Mouse (Mus musculus): ENCODE measurements around the gene 4930455H04Rik.

4930455H04Rik gene

DNA sequence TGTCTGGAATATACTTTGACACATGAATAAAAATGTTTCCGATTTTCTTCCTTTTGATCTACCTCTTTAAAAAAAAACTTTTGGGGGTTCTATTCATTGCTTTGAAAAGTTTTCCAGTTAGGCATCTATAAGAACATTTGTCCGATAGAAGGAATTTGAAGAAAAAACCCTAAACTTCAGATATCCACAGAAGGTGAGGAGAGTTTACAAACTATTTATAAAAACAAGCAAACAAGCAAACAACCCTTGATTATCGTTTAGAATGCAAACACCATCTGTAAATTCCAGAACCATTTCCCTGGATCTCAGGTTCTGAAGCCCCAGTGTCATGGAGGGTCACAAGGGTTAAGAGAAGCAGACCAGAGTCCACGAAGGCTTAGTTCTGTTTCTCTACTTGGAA, at the start of gene 4930455H04Rik:
TSS of gene 4930455H04Rik (plus strand) at position 301 of the 400 bp plus-strand sequence.
- DNase-seq: no peak

GRCm38 (mm10) chr3:116921535-116921934, 46.5 kb upstream of the 4930455H04Rik start:
- no peak for DNase-seq

DNA sequence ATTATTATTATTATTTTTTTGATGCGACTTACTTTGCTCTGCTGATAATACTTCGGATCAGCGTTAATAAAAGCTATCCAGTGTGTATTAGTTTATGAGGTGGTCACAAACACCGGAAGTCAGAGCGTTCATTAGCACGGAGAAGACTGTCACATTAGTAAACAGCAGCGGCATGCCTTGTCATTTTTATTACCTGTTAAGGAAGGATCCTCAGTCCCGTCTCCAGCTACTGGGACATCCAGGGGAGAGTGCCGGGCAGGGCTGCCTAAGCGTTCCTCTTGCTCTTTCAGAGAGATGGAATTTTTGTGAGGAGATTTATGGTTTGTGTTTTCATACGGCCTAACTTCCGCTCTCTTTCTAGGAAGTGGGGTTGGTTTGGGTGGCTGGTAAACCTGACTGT, 45.0 kb upstream of the 4930455H04Rik start:
- no peak for DNase-seq

GRCm38 (mm10) chr3:116928994-116929393, 39.1 kb upstream of the 4930455H04Rik start:
- DNase-seq: no peak

DNA sequence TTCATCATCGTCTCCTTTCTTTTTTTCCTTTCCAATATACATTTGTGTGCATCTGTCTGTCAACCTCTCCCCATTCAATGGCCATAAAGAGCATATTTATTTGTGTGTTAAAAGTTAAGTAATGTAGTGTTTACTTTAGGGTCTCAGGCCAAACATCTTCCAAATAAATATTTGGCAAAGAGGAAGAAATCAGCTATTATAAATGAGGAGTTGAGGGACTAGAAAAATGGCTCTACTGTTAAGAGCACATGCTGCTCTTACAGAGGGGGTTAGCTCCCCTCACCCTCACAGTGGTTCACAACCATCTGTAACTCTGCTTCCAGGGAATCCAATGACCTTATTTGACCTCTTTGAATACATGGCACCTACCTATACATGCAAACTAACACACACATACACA, 34.9 kb upstream of the 4930455H04Rik start:
- no peak for DNase-seq

GRCm38 (mm10) chr3:116936934-116937691, 31.0 kb upstream of the 4930455H04Rik start:
- DNase-seq: no peak

DNA sequence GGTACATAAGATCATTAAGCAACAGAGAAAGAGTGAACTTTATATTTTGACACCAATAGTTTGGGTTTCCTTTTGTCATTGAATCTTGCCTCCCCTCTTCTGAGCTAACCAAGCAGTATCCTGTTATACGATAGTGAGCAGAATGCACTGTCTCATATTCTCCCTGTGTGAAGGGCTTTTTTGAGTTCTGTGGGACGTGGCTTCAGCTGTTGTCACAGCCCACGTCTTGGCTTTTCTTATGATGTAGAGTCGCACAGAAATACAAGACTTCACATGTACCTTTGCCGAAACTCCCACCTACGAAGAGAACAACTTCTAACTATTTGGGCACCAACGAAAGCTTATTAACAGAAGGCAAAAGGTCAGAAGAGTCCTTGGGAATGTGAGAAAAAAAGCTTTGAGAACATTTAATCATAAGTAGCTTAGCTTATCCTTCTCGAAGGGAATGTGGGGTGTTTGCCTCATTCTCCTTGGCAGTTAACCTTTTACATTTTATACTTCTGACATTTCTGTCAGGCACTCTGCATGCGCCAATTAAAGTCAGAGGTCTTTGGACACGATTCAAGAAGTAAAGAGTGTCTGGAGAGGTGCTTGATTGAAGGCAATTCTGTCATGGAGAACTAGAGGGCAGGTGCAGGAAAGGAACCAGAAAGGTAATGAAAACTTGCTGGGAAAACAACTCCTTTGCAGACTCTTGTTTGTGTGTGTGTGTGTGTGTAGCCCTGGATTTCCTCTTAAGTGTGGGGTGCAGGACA, 27.1 kb upstream of the 4930455H04Rik start:
- DNase-seq: no peak

DNA sequence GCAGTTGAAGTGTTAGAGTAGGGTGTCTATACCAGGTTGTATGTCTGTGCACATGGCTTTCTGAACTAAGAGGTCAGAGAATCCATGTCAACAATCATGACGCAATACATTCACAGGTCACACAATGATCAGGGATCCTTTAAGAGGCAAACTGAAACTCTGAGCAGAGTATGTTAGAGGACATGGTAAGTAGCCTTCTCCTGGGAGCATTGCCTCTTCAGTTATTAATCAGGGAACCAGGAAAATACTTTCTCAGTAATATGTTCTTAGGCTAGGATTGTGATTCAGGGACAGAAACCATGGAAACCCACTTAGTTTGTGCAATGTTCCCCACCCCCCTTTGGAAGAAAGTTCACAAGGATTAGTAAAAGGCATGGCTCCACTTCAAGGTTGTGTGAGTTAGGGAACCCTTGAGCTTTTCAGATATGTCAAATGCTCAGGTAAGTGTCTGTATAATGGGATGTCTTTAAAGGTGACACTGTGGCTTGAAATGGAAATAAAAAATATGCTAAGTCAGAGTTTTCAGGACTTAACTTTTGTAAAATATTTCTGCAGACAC, 26.4 kb upstream of the 4930455H04Rik start:
- no peak for DNase-seq

DNA sequence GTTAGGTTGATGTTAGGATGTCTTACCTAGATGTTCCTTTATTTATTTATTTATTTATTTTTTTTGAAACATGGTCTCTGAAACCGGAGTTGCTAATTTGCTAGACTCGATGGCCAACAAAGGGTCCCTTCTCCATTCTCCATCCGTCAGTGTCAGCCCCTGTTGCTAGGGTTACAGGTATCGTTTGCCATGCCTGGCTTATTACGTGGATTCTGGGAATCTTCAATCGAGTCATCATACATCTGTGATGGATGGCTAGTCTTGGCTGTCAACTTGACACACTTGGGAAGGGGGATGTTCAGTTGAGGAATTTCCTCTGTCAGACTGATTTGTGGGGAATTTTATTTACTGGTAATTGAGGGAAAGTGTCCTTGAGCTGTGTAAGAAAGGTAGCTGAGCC, 25.3 kb upstream of the 4930455H04Rik start:
- DNase-seq: no peak

GRCm38 (mm10) chr3:116943422-116943821, 24.6 kb upstream of the 4930455H04Rik start:
- DNase-seq: no peak

DNA sequence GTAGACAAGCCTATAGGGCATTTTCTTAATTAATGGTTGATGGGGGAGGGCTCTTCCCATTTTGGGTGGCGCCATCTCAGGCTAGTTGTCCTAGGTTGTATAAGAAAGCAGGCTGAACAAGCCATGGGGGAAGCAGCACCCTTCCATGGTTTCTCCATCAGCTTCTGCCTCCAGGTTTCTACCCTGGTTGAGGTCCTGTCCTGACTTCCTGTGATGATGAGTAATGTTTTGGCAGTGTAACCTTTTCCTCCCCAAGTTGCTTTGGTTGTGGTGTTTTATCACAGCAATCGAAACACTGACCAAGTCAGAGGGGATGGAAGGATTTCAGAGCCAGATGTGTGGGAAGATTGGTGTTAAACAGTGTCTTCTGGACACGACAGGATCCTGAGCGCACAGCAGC, 21.6 kb upstream of the 4930455H04Rik start:
- no peak for DNase-seq

DNA sequence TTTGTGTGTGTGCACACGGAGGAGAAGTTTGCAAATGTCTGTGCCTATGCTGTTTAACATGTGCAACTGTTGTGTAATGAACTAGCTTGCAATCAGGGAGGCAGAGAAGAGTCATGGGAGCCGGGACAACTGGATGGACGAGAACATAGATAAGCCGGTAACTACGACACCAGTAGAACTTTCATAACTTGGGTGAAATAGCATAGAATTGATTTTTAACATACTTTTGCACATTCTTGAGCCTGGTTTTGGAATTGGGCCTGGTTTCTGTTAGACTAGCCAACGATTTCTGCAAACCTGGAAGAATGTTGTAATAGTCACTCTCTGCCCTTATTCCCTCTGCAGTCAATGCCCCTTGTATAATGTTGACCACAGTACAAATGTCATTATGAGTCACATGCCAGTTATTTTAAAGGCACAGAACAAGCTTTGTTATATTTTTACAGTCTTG, 17.4 kb upstream of the 4930455H04Rik start:
- no peak for DNase-seq

DNA sequence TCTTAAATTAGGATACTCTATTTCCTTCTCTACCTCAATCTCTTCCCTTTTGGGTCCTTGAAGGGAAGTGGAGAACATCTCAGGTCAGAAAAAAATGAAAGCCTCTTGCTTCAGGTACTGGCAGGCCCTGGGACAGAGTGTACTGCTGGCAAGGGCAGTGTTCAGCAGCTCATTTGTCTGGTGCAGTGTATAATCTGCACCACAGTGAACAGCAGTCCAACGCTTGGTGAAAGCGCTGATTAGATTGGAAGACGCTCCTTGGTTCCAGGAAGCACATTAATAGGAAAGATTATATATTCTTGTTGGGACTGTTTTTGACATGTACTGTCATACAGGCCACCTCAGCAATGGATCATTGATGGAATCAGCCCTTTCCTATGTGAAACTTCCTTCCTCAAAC, 16.6 kb upstream of the 4930455H04Rik start:
- DNase-seq: no peak

DNA sequence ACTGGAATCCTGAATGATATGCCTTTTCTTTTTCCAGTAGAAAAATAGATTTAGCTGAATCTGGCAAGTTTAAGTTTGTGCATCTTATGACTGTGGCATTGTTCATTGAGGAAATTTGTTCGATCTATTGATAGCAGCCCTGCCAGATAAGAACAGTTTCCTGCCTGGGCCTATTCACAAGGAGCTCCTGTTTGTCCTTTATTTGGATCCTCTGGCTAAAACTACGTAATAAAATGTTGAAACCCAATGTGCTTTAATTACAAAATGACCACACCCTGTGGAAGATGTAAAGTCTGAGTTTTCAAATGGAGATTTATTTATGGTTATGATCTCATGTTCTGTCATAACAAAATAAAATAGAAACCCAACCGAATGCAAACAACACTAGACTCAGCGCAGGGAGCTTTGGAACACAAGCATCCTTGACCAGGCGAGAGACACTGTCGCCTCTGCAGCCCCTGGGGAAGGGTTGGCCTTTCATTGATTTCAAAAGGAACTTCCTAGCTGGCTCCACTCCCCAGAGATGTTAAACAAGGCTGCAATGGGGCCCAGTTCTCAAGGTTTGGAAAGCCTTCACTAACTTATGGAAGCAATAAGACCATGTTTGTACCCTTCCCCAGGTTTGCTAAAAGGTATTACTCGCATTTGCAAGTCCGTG, 15.7 kb upstream of the 4930455H04Rik start:
- DNase-seq: no peak

DNA sequence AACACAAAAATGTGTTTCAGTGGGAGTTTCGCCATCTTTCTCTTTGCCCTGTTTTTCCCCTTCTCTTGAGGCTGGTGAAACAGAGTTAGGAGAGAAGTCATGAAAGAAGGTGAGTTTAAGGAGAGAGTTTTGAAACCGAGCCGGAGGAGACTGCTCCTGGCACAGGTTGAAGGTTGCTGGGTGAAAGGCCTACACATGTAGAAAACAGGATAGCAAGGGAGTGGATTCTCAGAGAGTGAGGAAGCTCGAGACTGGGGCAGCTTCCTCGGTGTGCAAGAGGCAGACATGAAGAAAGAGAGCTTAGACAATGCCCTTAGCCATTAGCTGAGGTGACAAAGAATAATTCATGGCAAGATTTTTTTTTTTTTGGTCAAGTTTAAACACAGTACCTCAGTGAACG, 14.7 kb upstream of the 4930455H04Rik start:
- DNase-seq: no peak

GRCm38 (mm10) chr3:116955061-116955460, 13.0 kb upstream of the 4930455H04Rik start:
- no peak for DNase-seq

- no peak for DNase-seq
These were observed 7.7 kb upstream of the 4930455H04Rik start for GRCm38 (mm10) chr3:116960414-116960813.

GRCm38 (mm10) chr3:116961354-116962142, 6.5 kb upstream of the 4930455H04Rik start:
- no peak for DNase-seq

- no peak for DNase-seq
These were observed 4.9 kb upstream of the 4930455H04Rik start for GRCm38 (mm10) chr3:116963213-116963612.

DNA sequence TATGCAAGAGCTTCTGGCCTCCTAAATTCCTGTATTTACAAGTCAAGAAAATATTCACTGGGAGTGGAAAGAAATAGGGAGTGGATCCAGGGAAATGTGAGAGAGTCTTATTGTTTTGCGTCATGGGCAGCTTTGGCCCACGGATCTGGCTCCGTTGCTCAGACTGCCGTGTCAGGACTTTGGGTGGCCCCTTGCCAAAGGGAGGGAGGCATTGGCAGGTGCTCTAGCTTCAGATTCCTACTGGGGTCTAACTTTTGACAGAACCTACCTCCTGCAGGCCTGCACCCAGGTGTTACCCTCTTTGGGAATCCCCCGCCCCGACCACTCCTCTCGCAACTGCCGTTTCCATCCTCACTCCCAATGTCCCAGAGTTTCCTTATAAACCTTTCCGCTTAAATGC, 3.6 kb upstream of the 4930455H04Rik start:
- no peak for DNase-seq

- DNase-seq: no peak
These were observed 1.8 kb upstream of the 4930455H04Rik start for GRCm38 (mm10) chr3:116966225-116966624.

DNA sequence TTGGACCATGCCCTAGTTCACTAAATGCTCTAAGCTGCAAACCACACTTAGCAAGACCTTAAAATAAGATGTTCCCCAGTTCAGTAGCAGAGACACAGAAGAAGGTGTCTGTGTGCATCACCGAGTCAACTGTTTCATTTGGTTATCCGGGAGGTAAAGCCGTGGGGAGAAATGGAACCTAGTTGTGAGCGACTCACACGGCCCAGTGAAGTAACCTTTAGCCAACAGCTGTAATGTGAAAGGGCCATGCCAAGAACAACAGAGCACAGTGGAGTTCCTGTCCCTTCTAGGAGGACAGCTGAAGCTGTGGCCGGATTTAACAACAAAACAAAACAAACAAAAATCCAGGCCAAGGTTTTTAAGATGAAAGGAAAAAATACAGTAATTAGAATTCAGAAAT, 1.3 kb upstream of the 4930455H04Rik start:
- no peak for DNase-seq

GRCm38 (mm10) chr3:116967436-116967835, 631 bp upstream of the 4930455H04Rik start:
- no peak for DNase-seq

Measured in cerebellum, adult 11 months (tissue).